Mouse (Mus musculus) heart, embryonic 14.5 days (tissue): ENCODE results near the gene Amy1. TPM values are rescaled to one million over a fixed set of nuclear protein-coding genes. Genes with fewer than 3 reads are reported as not detected.

Source experiments
- polyA plus RNA-seq: library from polyadenylated mRNA; unstranded; fragments of >200 nt; fragmentation: Nextera tagmentation; extraction: Ambion mirVana; gene quantifications from 2 replicates; pipeline ENCODE4 v1.2.1, GENCODE M21; 2014

The Amy1 gene
- polyA plus RNA-seq, 1 experiment from 2014 or later = 2.5 TPM

Other genes starting within 250 kb of the Amy1 start
- gene Amy2a1, start 74.3 kb downstream of the Amy1 start, polyA plus RNA-seq = not detected in 2 replicates
- gene Rnpc3, start 23.4 kb upstream of the Amy1 start, polyA plus RNA-seq = 26.4 and 26.8 TPM in 2 replicates